Mouse (Mus musculus) gastrocnemius, postnatal 36 days (tissue): ENCODE results near the gene Ppp1r9a. TPM values are rescaled to one million over a fixed set of nuclear protein-coding genes. Genes with fewer than 3 reads are reported as not detected.

Experiments
- DNase-seq, 2 experiments: peaks; one replicate each; pipeline ENCODE4 v3.0.0; 2022
- intact Hi-C: fragments of 180-260 bp; cut with DNase I; formaldehyde crosslinking; loops from one replicate; pipeline ENCODE4 v1.15.1; 2025
- total RNA-seq, 2 experiments: library from RNA; stranded (reverse); gene quantifications; 2 replicates each; pipeline ENCODE4 v1.2.3; 2021

Gene Ppp1r9a
- total RNA-seq, 2 experiments from 2014 or later: 2.8 to 3.0 TPM

GRCm38 (mm10) chr6:5032986-5033633, 130.4 kb downstream of the Ppp1r9a start:
- intact Hi-C loops: no loop called here

GRCm38 (mm10) chr6:5037225-5037624, 134.5 kb downstream of the Ppp1r9a start:
- intact Hi-C loops: no loop called here
- no peak for DNase-seq

More at GRCm38 (mm10) chr6:5032986-5033633, 130.4 kb downstream of the Ppp1r9a start:
- DNase-seq: no peak

DNA sequence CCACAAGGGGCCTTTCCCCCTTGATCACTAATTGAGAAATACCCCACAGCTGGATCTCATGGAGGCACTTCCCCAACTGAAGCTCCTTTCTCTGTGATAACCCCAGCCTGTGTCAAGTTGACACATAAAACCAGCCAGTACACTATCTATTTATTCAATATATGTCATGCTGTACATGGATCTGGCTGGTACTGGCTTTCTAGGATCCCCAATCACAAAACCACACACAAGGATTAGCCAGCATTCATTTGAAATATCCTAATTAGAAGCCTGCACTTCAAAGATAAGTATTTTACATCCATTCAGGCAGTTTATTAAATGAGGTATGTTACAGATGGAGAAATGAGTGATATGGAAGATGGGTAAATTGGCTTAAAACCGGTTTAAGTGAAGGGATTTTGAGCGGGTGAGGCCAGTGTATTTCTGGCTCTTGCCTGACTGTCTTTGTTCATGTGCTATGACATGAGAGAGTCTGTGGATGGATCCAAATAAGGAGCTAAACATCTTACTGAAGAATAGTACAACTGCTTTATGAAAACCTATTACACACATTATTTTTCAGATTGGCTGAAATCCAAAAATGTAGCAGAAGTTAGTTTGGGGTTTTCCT, 135.5 kb downstream of the Ppp1r9a start:
- DNase-seq: no peak
- intact Hi-C loops: no loop called here

DNA sequence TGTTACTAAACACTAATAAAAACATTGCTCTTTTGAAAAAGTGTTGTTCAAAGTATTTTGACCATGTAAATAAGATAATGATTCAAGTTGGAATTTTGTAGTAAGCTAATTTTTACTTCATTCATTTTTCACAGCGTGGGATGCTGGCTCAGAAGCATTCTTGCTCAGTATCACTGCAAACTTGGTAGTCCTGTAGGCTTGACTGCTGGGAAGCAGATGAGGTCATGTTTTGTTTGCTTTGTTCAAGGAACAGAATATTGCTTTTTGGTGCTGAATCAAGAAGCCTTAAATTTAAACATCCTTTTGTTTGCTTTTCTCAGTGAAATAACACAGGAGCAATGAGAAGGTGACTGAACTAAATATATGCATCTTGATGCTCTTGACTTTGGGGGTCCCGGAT, 136.6 kb downstream of the Ppp1r9a start:
- intact Hi-C loops: no loop called here
- DNase-seq: no peak

DNA sequence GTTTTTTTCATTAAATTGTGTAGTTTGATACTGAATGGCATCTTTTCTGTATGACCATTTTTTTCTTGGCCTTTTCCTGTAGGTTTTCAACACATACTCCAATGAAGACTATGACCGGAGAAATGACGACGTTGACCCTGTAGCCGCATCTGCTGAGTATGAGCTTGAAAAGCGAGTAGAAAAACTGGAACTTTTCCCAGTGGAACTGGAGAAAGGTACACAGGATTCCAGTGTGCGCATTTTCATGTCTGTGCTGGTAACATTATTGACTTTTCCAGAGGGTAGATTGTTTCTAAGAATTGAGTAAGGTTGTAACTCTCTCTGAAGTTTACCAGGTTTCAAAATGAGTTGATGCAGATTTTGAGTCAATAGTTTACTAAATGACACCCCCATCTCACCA, 143.1 kb downstream of the Ppp1r9a start:
- intact Hi-C loops: no loop called here
- no peak for DNase-seq

- intact Hi-C loops: no loop called here
- no peak for DNase-seq
Observed at GRCm38 (mm10) chr6:5048025-5048424, 145.3 kb downstream of the Ppp1r9a start.

DNA sequence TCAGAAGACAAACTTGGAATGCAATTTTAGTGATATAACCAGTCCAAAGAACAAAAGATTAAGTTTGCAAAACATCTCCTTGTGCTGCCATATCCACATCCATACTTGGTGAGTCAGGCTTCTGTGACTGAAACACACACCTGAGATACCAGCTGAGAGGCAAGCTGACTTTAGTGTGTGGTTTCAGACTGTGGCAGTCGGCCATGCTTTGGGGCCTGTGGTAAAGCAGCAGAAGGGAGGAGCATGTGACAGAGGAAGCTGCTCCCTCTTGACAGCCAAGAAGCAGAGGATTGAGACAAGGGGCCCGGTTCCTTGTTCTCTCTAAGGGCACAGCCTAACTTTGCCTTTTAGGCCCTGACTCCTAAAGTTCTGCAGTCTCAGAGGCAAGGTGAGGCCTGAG, 149.6 kb downstream of the Ppp1r9a start:
- intact Hi-C loops: no loop called here

GRCm38 (mm10) chr6:5054446-5055095, 151.9 kb downstream of the Ppp1r9a start:
- intact Hi-C loops: no loop called here

More for the DNA sequence above, 149.6 kb downstream of the Ppp1r9a start:
- no peak for DNase-seq

DNA sequence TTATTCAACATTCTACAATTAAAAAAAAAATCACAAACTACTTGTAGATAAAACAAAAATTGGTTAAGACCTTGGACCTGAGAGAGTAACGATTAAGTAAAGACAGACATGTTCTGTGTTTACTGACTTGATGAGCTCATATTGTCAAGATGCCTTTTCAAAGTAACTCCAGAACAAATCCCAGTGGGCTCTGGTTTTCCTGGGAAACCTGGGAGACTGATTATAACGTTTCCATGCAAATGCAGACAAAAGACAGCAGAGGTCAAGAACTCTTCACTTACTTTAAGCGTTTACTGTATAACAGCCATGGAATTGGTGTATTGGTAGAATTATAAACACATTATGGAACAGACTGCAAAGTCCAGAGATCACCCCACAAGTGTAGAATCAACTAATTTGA, 172.0 kb downstream of the Ppp1r9a start:
- intact Hi-C loops: no loop called here

More at GRCm38 (mm10) chr6:5054446-5055095, 151.9 kb downstream of the Ppp1r9a start:
- no peak for DNase-seq

GRCm38 (mm10) chr6:5075680-5076079, 173.0 kb downstream of the Ppp1r9a start:
- intact Hi-C loops: no loop called here

More for the DNA sequence above, 172.0 kb downstream of the Ppp1r9a start:
- DNase-seq: no peak

DNA sequence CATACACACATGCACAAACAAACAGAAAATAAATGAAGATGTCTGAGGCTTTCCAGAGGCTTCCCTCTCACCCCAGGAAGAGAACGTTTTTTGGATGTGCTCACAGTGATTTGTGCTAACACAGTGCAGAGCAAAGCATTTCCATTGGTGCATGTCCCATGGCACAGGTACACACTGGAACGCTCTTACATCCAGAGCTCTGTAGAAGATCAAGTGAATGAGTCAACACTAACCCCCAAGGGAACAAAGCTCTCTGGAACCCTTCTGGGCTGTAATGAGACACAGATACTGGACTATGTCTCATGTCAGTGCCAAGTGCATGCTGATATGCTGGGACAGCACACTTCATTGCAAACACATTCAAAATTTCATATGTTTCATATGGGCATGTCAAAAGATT, 175.3 kb downstream of the Ppp1r9a start:
- DNase-seq: no peak
- intact Hi-C loops: no loop called here

More at GRCm38 (mm10) chr6:5075680-5076079, 173.0 kb downstream of the Ppp1r9a start:
- DNase-seq: no peak

DNA sequence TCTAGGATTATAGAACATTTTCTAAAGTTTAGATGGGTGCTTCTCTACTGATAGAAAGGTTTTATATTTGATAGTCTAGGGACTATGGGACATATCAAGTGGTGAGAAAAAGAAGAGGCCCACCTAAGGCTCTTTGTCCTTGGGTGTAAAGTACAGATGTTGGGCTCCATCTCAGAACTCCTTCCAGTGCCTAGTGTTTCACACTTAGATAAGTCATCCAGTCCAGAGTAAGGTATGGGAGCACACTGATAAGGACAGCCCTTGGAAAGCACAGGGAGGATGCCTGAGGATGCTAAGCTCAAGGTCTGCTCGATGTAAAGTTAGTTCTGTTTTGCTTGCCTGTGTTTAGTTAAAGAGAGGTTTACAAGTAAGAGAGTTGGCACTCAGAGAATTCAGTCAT, 176.4 kb downstream of the Ppp1r9a start:
- intact Hi-C loops: no loop called here
- no peak for DNase-seq

DNA sequence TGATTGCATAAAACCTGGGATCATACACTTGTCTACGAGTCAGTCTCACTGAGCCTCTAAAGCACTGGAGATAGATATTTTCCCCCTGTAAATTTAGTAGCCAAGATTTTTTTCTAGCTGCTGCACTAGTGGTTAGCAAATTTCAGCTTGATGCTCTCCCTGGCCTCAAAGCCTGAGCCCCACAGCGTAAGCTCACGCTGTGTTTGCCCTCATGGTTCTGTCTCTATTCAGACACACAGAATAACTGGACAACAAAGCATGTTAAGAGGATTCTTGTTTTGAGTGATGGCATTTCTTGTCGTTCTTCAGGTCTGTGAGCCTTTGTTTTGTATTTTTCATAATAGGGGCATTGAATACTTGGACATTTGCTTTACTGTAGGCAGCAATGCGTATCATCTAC, 177.4 kb downstream of the Ppp1r9a start:
- DNase-seq: no peak
- intact Hi-C loops: no loop called here

- DNase-seq: no peak
- intact Hi-C loops: no loop called here
Observed at GRCm38 (mm10) chr6:5080496-5080895, 177.8 kb downstream of the Ppp1r9a start.

DNA sequence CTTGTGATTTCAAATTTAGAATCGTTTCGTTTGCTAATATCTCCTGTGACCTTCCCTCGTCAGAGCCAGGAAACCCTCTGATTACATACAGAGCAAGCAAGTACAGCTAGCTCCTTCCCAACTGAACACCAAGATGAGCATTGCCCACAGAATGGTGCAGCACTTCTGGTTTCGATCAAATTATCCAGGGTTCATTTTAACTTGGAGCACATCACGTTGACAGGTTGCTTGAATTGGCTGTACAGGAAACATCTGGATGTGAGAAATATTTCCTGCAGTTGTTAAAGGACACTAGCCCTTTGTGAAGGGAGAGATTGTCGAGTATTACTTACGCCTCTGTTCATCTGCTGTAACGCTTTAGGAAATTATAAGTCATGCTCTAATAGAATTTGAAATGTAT, 178.4 kb downstream of the Ppp1r9a start:
- intact Hi-C loops: no loop called here
- no peak for DNase-seq

DNA sequence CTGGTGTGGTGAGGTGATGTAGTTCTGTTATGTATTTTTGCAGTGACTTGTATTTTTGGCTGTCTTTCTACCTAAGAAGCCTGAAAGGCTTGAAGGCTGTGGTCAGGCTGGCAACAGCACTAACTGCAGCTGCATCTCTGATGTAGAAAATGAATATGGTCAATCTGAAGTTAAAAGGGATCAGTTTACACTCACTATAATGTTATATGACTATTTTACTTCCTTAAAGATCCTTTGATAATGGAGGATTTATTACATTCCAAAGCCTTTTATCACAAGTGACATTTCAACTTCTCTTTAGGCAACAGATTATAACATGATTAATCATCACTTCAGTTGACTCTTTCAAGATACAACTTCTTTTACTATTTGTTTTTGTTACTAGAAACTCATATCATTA, 179.4 kb downstream of the Ppp1r9a start:
- no peak for DNase-seq
- intact Hi-C loops: no loop called here

- intact Hi-C loops: no loop called here
- DNase-seq: no peak
Observed at GRCm38 (mm10) chr6:5082740-5083139, 180.0 kb downstream of the Ppp1r9a start.

GRCm38 (mm10) chr6:5083957-5084356, 181.2 kb downstream of the Ppp1r9a start:
- intact Hi-C loops: no loop called here
- no peak for DNase-seq

DNA sequence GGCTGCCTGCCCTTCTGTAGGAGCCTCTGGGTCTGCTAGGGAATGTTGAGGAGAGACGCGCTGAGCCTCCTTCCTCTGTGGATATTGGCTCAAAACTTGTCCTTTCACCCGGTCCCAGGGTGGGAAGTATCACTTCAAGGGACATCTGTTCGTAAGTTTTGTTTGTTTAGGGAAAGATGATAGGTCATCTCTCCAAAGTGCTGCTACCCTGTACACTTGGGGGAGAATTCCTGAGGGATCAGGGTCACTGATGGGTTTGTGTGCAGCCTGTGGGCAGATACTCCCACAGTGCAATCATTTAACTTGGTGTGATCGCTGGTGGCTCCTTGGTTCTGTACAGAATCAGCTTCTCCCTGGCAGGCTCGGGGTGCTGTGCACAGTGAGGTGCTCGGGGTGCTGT, 189.2 kb downstream of the Ppp1r9a start:
- DNase-seq: no peak
- intact Hi-C loops: no loop called here

- intact Hi-C loops: no loop called here
- DNase-seq: no peak
Observed at GRCm38 (mm10) chr6:5092795-5093194, 190.1 kb downstream of the Ppp1r9a start.

- intact Hi-C loops: no loop called here
- DNase-seq: peak in 1 of 2 experiments; percentile 18
Observed at GRCm38 (mm10) chr6:5093516-5093915, 190.8 kb downstream of the Ppp1r9a start.
